Mouse (Mus musculus): ENCODE results near the gene Lin37.

- no peak for TF ChIP-seq CTCF (IDR thresholded peaks at IDR 0.05)
- TF ChIP-seq POLR2A (IDR thresholded peaks at IDR 0.05; ENCODE audit: insufficient read depth, low read depth, low read length), result no peak
- TF ChIP-seq EP300 (IDR thresholded peaks at IDR 0.05; ENCODE audit: insufficient read depth, low read depth, low read length), result no peak
Measured at GRCm38 (mm10) chr7:30553810-30554584, 5.6 kb downstream of the Lin37 start.
